ENCODE assay signal across 20 mouse cellular contexts in the genomic region with DNA sequence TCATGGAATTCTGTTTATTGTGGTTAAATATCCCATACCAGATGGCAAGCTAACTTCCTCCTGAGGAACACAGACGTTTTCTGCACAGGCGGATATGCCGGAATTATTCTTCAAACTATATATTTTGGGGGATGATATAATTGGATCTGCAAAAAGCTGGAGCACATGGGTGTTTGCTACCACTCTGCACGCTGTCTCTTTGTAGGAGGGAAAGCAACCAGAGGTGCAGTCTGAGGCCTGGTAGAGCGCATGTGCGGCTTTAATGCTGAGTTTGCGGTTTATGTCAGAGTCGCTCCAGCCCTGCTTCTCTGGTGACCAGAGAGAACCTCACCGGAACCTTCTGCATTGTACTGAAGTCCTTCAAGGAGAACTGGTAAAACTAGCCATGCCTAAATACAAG.
A peak's percentile ranks its signal among the peaks of the same experiment; 100 is the strongest.
DNase-seq lines count a peak whose midpoint lies in the region; ATAC-seq and TF ChIP-seq lines count a peak whose summit lies in the region.
"Had no signal": no experiment of that assay in that cellular context is flagged by ENCODE, and none has a peak within 500 bp of the region (broad histone marks: within the 10 kb centered on the region; RNA-seq: fewer than 3 reads in every experiment).

No protein-coding gene starts in this region.

- no peak overlapping the region for H3K4me3 ChIP-seq in forebrain, postnatal 0 days (ENCODE audit: low read depth, low read length)
- H3K4me3 ChIP-seq in forebrain, embryonic 12.5 days (replicated peaks): no peak overlapping the region
- no peak overlapping the region for H3K4me3 ChIP-seq in ES-E14 (ENCODE audit: insufficient read depth in 1 of 2, low read depth in 1 of 2, low read length in 2 of 2, poor library complexity in 1 of 2, severe bottlenecking in 1 of 2)
- H3K4me3 ChIP-seq: embryonic facial prominence, embryonic 15.5 days; forebrain, embryonic 10.5 days; heart, adult 2 months; hindbrain, embryonic 13.5 days; kidney, embryonic 15.5 days; limb, embryonic 12.5 days had no signal

- H3K36me3 ChIP-seq in forebrain, postnatal 0 days (ENCODE audit: insufficient read depth): no peaks in the 10 kb centered on the region
- H3K36me3 ChIP-seq in forebrain, embryonic 12.5 days (replicated peaks): no peaks in the 10 kb centered on the region
- no peaks in the 10 kb centered on the region for H3K36me3 ChIP-seq in ES-E14 (ENCODE audit: control insufficient read depth, insufficient read depth, low read length, poor library complexity, severe bottlenecking)
- H3K36me3 ChIP-seq: embryonic facial prominence, embryonic 15.5 days; forebrain, embryonic 10.5 days; hindbrain, embryonic 13.5 days; kidney, embryonic 15.5 days; limb, embryonic 12.5 days had no signal

- 75% methylated on average over 9 of the region's 9 CpGs for WGBS in forebrain, postnatal 0 days
- 92% methylated on average over 9 of the region's 9 CpGs for WGBS in forebrain, embryonic 12.5 days

- peak; percentile 72 for ATAC-seq in forebrain, postnatal 0 days
- ATAC-seq in forebrain, embryonic 12.5 days (ENCODE audit: low FRiP score): no peak
- ATAC-seq: lung, postnatal 0 days; midbrain, embryonic 16.5 days had no signal

- H3K27me3 ChIP-seq in forebrain, postnatal 0 days (ENCODE audit: insufficient read depth, low read length): no peaks in the 10 kb centered on the region
- no peaks in the 10 kb centered on the region for H3K27me3 ChIP-seq in forebrain, embryonic 12.5 days
- H3K27me3 ChIP-seq: embryonic facial prominence, embryonic 15.5 days; hindbrain, embryonic 13.5 days; kidney, embryonic 15.5 days; limb, embryonic 12.5 days had no signal

- H3K9ac ChIP-seq in forebrain, postnatal 0 days: no peak overlapping the region
- H3K9ac ChIP-seq in forebrain, embryonic 12.5 days: no peak overlapping the region
- H3K9ac ChIP-seq in ES-E14 (ENCODE audit: insufficient read depth, low read depth, low read length, poor library complexity, severe bottlenecking): no peak overlapping the region
- H3K9ac ChIP-seq: embryonic facial prominence, embryonic 15.5 days; hindbrain, embryonic 13.5 days; kidney, embryonic 15.5 days; limb, embryonic 12.5 days; liver, embryonic 14.5 days had no signal

- H3K27ac ChIP-seq in forebrain, postnatal 0 days (ENCODE audit: low read depth, low read length): no peak overlapping the region
- H3K27ac ChIP-seq in forebrain, embryonic 12.5 days: no peak overlapping the region
- H3K27ac ChIP-seq in ES-E14 (ENCODE audit: insufficient read depth, low read depth, low read length, poor library complexity, severe bottlenecking): no peak overlapping the region
- H3K27ac ChIP-seq: embryonic facial prominence, embryonic 15.5 days; forebrain, embryonic 10.5 days; heart, adult 2 months; hindbrain, embryonic 13.5 days; kidney, embryonic 15.5 days; limb, embryonic 12.5 days; liver, embryonic 14.5 days had no signal

- DNase-seq in forebrain, postnatal 0 days: no peak
- no peak for DNase-seq in ES-E14 (ENCODE audit: low read depth, low spot score)
- DNase-seq in frontal cortex, postnatal 14 days (ENCODE audit: low spot score in 2 of 2): peak; percentile 10 to 14
- DNase-seq in right cerebral cortex, adult 18-20 months: peak; percentile 57
- no peak for DNase-seq in thymus, postnatal 4 days
- no peak for DNase-seq in kidney, adult 18-20 months
- DNase-seq in heart, adult 18-20 months: no peak
- DNase-seq: adrenal gland, postnatal 10 days; cerebellum, adult 9-10 months; heart, adult 2 months; thymus, adult 2 months had no signal

- no peaks in the 10 kb centered on the region for H3K9me3 ChIP-seq in forebrain, postnatal 0 days (ENCODE audit: low read length)
- H3K9me3 ChIP-seq in forebrain, embryonic 12.5 days: no peaks in the 10 kb centered on the region
- no peaks in the 10 kb centered on the region for H3K9me3 ChIP-seq in ES-E14 (ENCODE audit: control insufficient read depth, insufficient read depth, low read depth, low read length)
- H3K9me3 ChIP-seq: embryonic facial prominence, embryonic 15.5 days; forebrain, embryonic 10.5 days; hindbrain, embryonic 13.5 days; kidney, embryonic 15.5 days; limb, embryonic 12.5 days had no signal

- no peak overlapping the region for H3K4me2 ChIP-seq in forebrain, postnatal 0 days (ENCODE audit: low read depth)
- H3K4me2 ChIP-seq in forebrain, embryonic 12.5 days: no peak overlapping the region
- H3K4me2 ChIP-seq: embryonic facial prominence, embryonic 15.5 days; hindbrain, embryonic 13.5 days; kidney, embryonic 15.5 days; limb, embryonic 12.5 days had no signal

- TF ChIP-seq CTCF in forebrain, postnatal 0 days (IDR thresholded peaks at IDR 0.05; ENCODE audit: low read depth): no peak

- H3K4me1 ChIP-seq in forebrain, postnatal 0 days (ENCODE audit: insufficient read depth): no peaks in the 10 kb centered on the region
- H3K4me1 ChIP-seq in forebrain, embryonic 12.5 days: no peaks in the 10 kb centered on the region
- H3K4me1 ChIP-seq in ES-E14 (ENCODE audit: control insufficient read depth in 2 of 2, insufficient read depth in 2 of 2, low read length in 2 of 2, poor library complexity in 1 of 2): no peaks in the 10 kb centered on the region
- H3K4me1 ChIP-seq: kidney, embryonic 15.5 days; limb, embryonic 12.5 days had no signal

- in situ Hi-C loops in ES-E14 (cut with MboI; ENCODE audit: low sequenced_read_pairs in 2 of 2, unreplicated experiment in 2 of 2): no loop called here

TF ChIP-seq in ES-E14, 5 proteins besides CTCF, POLR2A, EP300 and RAD21:
- TF ChIP-seq HCFC1 (IDR thresholded peaks at IDR 0.05; ENCODE audit: borderline replicate concordance, insufficient read depth, low read length) (no peak), MAFK (IDR thresholded peaks at IDR 0.05; ENCODE audit: insufficient read depth, low read depth, low read length) (peak; percentile 85), ZC3H11A (IDR thresholded peaks at IDR 0.05; ENCODE audit: borderline replicate concordance, low read depth, low read length) (no peak)

Comparison
In these comparisons a context has a peak if more than half of its experiments do, and no peak if none do; other contexts are left out.
1. DNase-seq: peak in frontal cortex, postnatal 14 days (2 of 2) and right cerebral cortex, adult 18-20 months (single experiment); none in forebrain, postnatal 0 days (single experiment), ES-E14 (single experiment), thymus, postnatal 4 days (single experiment), kidney, adult 18-20 months (single experiment) and heart, adult 18-20 months (0 of 2).